1 mouse cellular context compared by ENCODE assay signal in the genomic region with DNA sequence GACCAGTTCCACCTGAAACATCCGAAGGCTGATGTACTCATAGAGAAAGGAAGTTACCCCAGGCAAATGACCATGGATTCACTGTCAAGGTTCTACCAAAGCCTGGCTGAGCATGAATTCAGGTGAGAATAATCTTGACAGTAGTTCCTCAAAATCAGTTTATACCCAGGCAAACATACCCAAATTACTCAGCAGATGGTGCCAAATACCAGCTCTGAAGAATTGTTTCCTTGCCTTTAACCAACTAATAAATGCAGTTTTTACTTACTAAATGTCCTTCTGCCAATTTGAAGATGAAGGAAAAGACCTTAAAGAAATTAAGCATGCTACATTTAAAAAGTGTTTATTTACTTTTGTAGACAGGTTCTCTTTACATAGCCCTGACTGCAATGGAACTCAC.
TF ChIP-seq lines count a peak whose summit lies in the region.

No protein-coding gene starts in this region.

TF ChIP-seq in MEL, 35 proteins besides CTCF, POLR2A, EP300 and RAD21:
- TF ChIP-seq MAZ (IDR thresholded peaks at IDR 0.05; ENCODE audit: low read depth, low read length) = no peak
- no peak for TF ChIP-seq USF2 (IDR thresholded peaks at IDR 0.05; ENCODE audit: borderline replicate concordance in 1 of 2, insufficient read depth in 1 of 2, low read depth in 1 of 2, low read length in 2 of 2)
- TF ChIP-seq CHD2 (IDR thresholded peaks at IDR 0.05; ENCODE audit: low read length) = no peak
- no peak for TF ChIP-seq ELF1 (IDR thresholded peaks at IDR 0.05; ENCODE audit: low read depth, low read length)
- no peak for TF ChIP-seq NELFE (IDR thresholded peaks at IDR 0.05; ENCODE audit: low read depth, low read length)
- TF ChIP-seq TBP (IDR thresholded peaks at IDR 0.05; ENCODE audit: low read depth, low read length) = no peak
- no peak for TF ChIP-seq MAFK (IDR thresholded peaks at IDR 0.05; ENCODE audit: borderline replicate concordance, low read depth, low read length)
- TF ChIP-seq MYC (IDR thresholded peaks at IDR 0.05; ENCODE audit: low read depth, low read length) = no peak
- TF ChIP-seq USF1 (IDR thresholded peaks at IDR 0.05; ENCODE audit: low read depth, low read length) = no peak
- no peak for TF ChIP-seq RCOR1 (IDR thresholded peaks at IDR 0.05; ENCODE audit: low read depth, low read length)
- TF ChIP-seq TAL1 (IDR thresholded peaks at IDR 0.05; ENCODE audit: low read length) = no peak
- no peak for TF ChIP-seq BHLHE40 (IDR thresholded peaks at IDR 0.05; ENCODE audit: borderline replicate concordance, low read depth, low read length)
- no peak for TF ChIP-seq ZNF384 (IDR thresholded peaks at IDR 0.05; ENCODE audit: low read depth, low read length)
- TF ChIP-seq SMC3 (IDR thresholded peaks at IDR 0.05; ENCODE audit: low read depth, low read length) = no peak
- no peak for TF ChIP-seq E2F4 (IDR thresholded peaks at IDR 0.05; ENCODE audit: borderline replicate concordance, low read depth, low read length)
- no peak for TF ChIP-seq GABPA (IDR thresholded peaks at IDR 0.05; ENCODE audit: low read depth, low read length)
- no peak for TF ChIP-seq UBTF (IDR thresholded peaks at IDR 0.05; ENCODE audit: borderline replicate concordance, insufficient read depth, low read depth, low read length)
- TF ChIP-seq TCF12 (IDR thresholded peaks at IDR 0.05; ENCODE audit: low read depth, low read length) = no peak
- no peak for TF ChIP-seq ZC3H11A (IDR thresholded peaks at IDR 0.05; ENCODE audit: low read depth, low read length)
- TF ChIP-seq POLR2AphosphoS2 (IDR thresholded peaks at IDR 0.05; ENCODE audit: low read length) = no peak
